Mouse (Mus musculus): ENCODE data around the gene Mamdc2.

- no peak for TF ChIP-seq CTCF (conservative IDR thresholded peaks at IDR 0.05; ENCODE audit: insufficient read depth, insufficient read length, low read depth, low read length)
- TF ChIP-seq POLR2A (IDR thresholded peaks at IDR 0.05; ENCODE audit: low read depth, low read length) = no peak
These were observed 44.4 kb upstream of the Mamdc2 start for GRCm38 (mm10) chr19:23492663-23493062.

All from kidney, adult 2 months (tissue).